Mouse (Mus musculus) CH12.LX (cell line): Measurements from ENCODE around the gene Inafm2. TPM values are rescaled to one million over a fixed set of nuclear protein-coding genes. Genes with fewer than 3 reads are reported as not detected.

Experiments used
- DNase-seq: peaks from one replicate; pipeline ENCODE4 v3.0.0-alpha.2; 2013; ENCODE audit errors: extremely low read depth
- H3K27ac ChIP-seq: 2 replicates; pipeline ENCODE4 v1.5.1; 2012; ENCODE audit warnings: low read depth, mild to moderate bottlenecking, control low read depth, moderate library complexity; ENCODE audit not compliant: insufficient read depth
- H3K27me3 ChIP-seq: replicated peaks from 2 replicates; pipeline ENCODE3; 2012; ENCODE audit warnings: inconsistent platforms
- H3K36me3 ChIP-seq, 2 experiments: replicated peaks in 1 of 2; 2 replicates each; pipeline versions ENCODE3 to v1.6.1; 2012; ENCODE audit warnings: inconsistent platforms in 1 of 2, low read length in 1 of 2, mild to moderate bottlenecking in 1 of 2, mixed read lengths in 1 of 2, moderate library complexity in 1 of 2; ENCODE audit not compliant: control insufficient read depth in 1 of 2, insufficient read depth in 1 of 2
- H3K4me1 ChIP-seq, 2 experiments: 2 replicates each; pipeline ENCODE4 v1.6.1; 2012; ENCODE audit warnings: inconsistent platforms in 1 of 2, moderate library complexity in 1 of 2; ENCODE audit not compliant: insufficient read depth in 2 of 2, control insufficient read depth in 1 of 2
- H3K4me2 ChIP-seq: 2 replicates; pipeline ENCODE4 v1.6.1; 2012; ENCODE audit warnings: low read depth, mild to moderate bottlenecking, control low read depth; ENCODE audit not compliant: poor library complexity, insufficient read depth, severe bottlenecking
- H3K4me3 ChIP-seq, 3 experiments: fragments of 150-350 bp in 1 of 3; sonication (generic) in 1 of 3; replicated peaks in 1 of 3; 2 replicates each; pipeline versions ENCODE3 to v1.5.1; 2011 to 2012; ENCODE audit warnings: low read depth in 2 of 3, low read length in 2 of 3, mild to moderate bottlenecking in 2 of 3, moderate library complexity in 2 of 3, control low read depth in 1 of 3, improper control_type of control experiment in 1 of 3, inconsistent platforms in 1 of 3, mixed read lengths in 1 of 3; ENCODE audit not compliant: poor library complexity in 1 of 3
- H3K79me2 ChIP-seq: replicated peaks from 2 replicates; pipeline ENCODE4 v1.6.1; 2012; ENCODE audit warnings: mild to moderate bottlenecking, moderate library complexity; ENCODE audit not compliant: control insufficient read depth, poor library complexity, insufficient read depth, severe bottlenecking; ENCODE audit errors: extremely low read depth
- H3K9ac ChIP-seq: 2 replicates; pipeline ENCODE4 v1.6.1; 2012; ENCODE audit warnings: low read depth, mild to moderate bottlenecking, control low read depth, moderate library complexity; ENCODE audit not compliant: insufficient read depth
- H3K9me3 ChIP-seq: replicated peaks from 2 replicates; pipeline ENCODE3; 2012; ENCODE audit warnings: low read length, inconsistent platforms, mixed read lengths
- BHLHE40 ChIP-seq: IDR thresholded peaks from 2 replicates; pipeline ENCODE4 v1.6.1; 2011; ENCODE audit warnings: mild to moderate bottlenecking, low read depth, low read length, improper control_type of control experiment
- CHD1 ChIP-seq: IDR thresholded peaks from 2 replicates; pipeline ENCODE4 v1.6.1; 2012; ENCODE audit warnings: low read depth, low read length, improper control_type of control experiment, inconsistent platforms
- E2F4 ChIP-seq: IDR thresholded peaks from 2 replicates; pipeline ENCODE4 v1.6.1; 2011; ENCODE audit warnings: low read depth, low read length, improper control_type of control experiment; ENCODE audit not compliant: insufficient replicate concordance
- ELF1 ChIP-seq: IDR thresholded peaks from 2 replicates; pipeline ENCODE4 v1.6.1; 2014; ENCODE audit warnings: low read depth, mild to moderate bottlenecking, inconsistent platforms, low read length, improper control_type of control experiment
- HCFC1 ChIP-seq: IDR thresholded peaks from 2 replicates; pipeline ENCODE4 v1.6.1; 2012; ENCODE audit warnings: low read depth, mild to moderate bottlenecking, inconsistent platforms, low read length, improper control_type of control experiment
- IRF4 ChIP-seq: IDR thresholded peaks from 2 replicates; pipeline ENCODE4 v1.6.1; 2014; ENCODE audit warnings: low read depth, mild to moderate bottlenecking, inconsistent platforms, low read length, improper control_type of control experiment
- MAX ChIP-seq: IDR thresholded peaks from 2 replicates; pipeline ENCODE4 v1.6.1; 2011; ENCODE audit warnings: low read length, improper control_type of control experiment
- MAZ ChIP-seq: IDR thresholded peaks from 2 replicates; pipeline ENCODE4 v1.6.1; 2012; ENCODE audit warnings: low read depth, mild to moderate bottlenecking, inconsistent platforms, low read length, improper control_type of control experiment, moderate library complexity
- MXI1 ChIP-seq: IDR thresholded peaks from 2 replicates; pipeline ENCODE4 v1.6.1; 2011; ENCODE audit warnings: mild to moderate bottlenecking, low read depth, low read length, improper control_type of control experiment
- PAX5 ChIP-seq: IDR thresholded peaks from 2 replicates; pipeline ENCODE4 v1.6.1; 2012; ENCODE audit warnings: low read length, inconsistent platforms, mixed read lengths
- POLR2A ChIP-seq: IDR thresholded peaks from 2 replicates; pipeline ENCODE4 v1.6.1; 2011; ENCODE audit warnings: low read depth, mild to moderate bottlenecking, improper control_type of control experiment, low read length
- POLR2AphosphoS2 ChIP-seq: IDR thresholded peaks from 2 replicates; pipeline ENCODE4 v1.6.1; 2011; ENCODE audit warnings: low read depth, low read length, improper control_type of control experiment
- RAD21 ChIP-seq: IDR thresholded peaks from 2 replicates; pipeline ENCODE4 v1.6.1; 2011; ENCODE audit warnings: low read depth, mild to moderate bottlenecking, low read length, improper control_type of control experiment, moderate library complexity
- RCOR1 ChIP-seq: conservative IDR thresholded peaks from 2 replicates; pipeline ENCODE4 v1.6.1; 2012; ENCODE audit warnings: low read depth, mild to moderate bottlenecking, inconsistent platforms, low read length, improper control_type of control experiment
- SIN3A ChIP-seq: IDR thresholded peaks from 2 replicates; pipeline ENCODE4 v1.6.1; 2012; ENCODE audit warnings: low read length, improper control_type of control experiment, inconsistent platforms
- TCF12 ChIP-seq: IDR thresholded peaks from 2 replicates; pipeline ENCODE4 v1.6.1; 2014; ENCODE audit warnings: low read depth, mild to moderate bottlenecking, inconsistent platforms, low read length, improper control_type of control experiment
- UBTF ChIP-seq: IDR thresholded peaks from 2 replicates; pipeline ENCODE4 v1.6.1; 2012; ENCODE audit warnings: low read depth, mild to moderate bottlenecking, inconsistent platforms, low read length, improper control_type of control experiment, moderate library complexity
- ZC3H11A ChIP-seq: IDR thresholded peaks from 2 replicates; pipeline ENCODE4 v1.6.1; 2012; ENCODE audit warnings: low read depth, mild to moderate bottlenecking, inconsistent platforms, low read length, improper control_type of control experiment
- ZMIZ1 ChIP-seq: IDR thresholded peaks from 2 replicates; pipeline ENCODE4 v1.6.1; 2012; ENCODE audit warnings: low read depth, mild to moderate bottlenecking, inconsistent platforms, low read length, improper control_type of control experiment
- ZNF384 ChIP-seq: IDR thresholded peaks from 2 replicates; pipeline ENCODE4 v1.6.1; 2012; ENCODE audit warnings: low read depth, low read length, improper control_type of control experiment, inconsistent platforms
- dilution Hi-C: fragments of 300-500 bp; cut with MboI; formaldehyde crosslinking; loops from 2 replicates; pipeline ENCODE4 v1.14.3; 2020; ENCODE audit warnings: low sequenced_read_pairs; ENCODE audit not compliant: extremely low pct_unique_long_range_greater_than_20kb, extremely low pct_ligation_motif_present
- in situ Hi-C: fragments of 300-500 bp; cut with MboI; formaldehyde crosslinking; loops from 3 replicates; pipeline ENCODE4 v1.14.3; 2019; ENCODE audit warnings: low sequenced_read_pairs, low pct_ligation_motif_present, low pct_unique_long_range_greater_than_20kb, mixed read lengths
- polyA plus RNA-seq: library from polyadenylated mRNA; unstranded; fragments of >175 nt; gene quantifications from 2 replicates; pipeline ENCODE4 v1.2.1, GENCODE M21; 2012; ENCODE audit warnings: low read depth; ENCODE audit not compliant: insufficient read length
- total RNA-seq, 2 experiments: library from RNA; depleted of rRNA; stranded (reverse); fragments of 300-350 nt in 1 of 2; fragments of >200 nt in 1 of 2; gene quantifications; 2 replicates each; pipeline ENCODE4 v1.2.3; 2012 to 2014

Inafm2 gene
- total RNA-seq (2012; rRNA removed), result 4.2 and 4.3 TPM in 2 replicates
- total RNA-seq (2014; rRNA removed), result 3.6 TPM in 2 replicates
- 2.6 and 2.7 TPM in 2 replicates for polyA plus RNA-seq

DNA sequence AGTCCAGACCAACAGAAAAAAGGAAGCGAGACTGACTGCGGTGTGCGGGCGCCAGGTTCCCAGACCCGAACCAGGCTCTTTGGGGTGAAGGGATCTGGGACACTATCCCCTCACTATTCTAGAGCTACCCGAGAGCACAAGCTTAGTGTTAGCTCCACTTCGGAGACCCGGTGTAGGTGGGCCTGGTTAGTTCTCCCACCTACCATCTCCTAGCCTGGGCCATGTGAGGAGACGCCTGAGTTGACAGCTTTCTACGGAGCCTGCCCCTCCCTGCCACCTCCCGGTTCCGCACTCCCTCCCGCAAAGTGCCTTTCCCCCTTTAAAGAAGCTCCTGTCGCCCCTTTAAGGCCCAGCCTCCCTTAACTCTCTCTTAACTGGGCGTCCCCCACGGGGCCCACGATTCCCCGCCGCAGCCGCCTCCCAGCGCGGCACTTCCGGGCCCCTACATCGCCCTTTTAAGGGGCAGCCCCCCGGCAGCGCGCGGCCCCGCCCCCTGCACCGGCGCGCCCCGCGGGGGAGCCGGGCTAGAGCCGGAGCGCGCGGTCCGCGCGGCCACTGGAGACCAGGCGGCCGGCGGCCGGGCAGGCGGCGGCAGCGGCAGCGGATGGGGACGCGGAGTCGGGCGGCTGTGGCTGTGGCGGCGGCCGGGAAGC is at the start of gene Inafm2:
Gene Inafm2 (plus strand): TSS at position 527 of the 653 bp plus-strand sequence.
- dilution Hi-C loops, result no loop called here
- Histone ChIP-seq H3K9ac (peak within 1 kb of the TSS; percentile 81), H3K4me2 (peak within 1 kb of the TSS; percentile 96)
- TF ChIP-seq ZNF384, result no peak
- no peak for TF ChIP-seq E2F4
- TF ChIP-seq HCFC1, result peak; percentile 69
- peak; percentile 37; the same call in 1 of the 2 replicates for TF ChIP-seq POLR2A
- TF ChIP-seq MXI1, result peak; percentile 74; the same call in 1 of the 2 replicates
- peak; percentile 88 for TF ChIP-seq ZC3H11A
- no peak for TF ChIP-seq PAX5
- peak; percentile 92 for TF ChIP-seq UBTF
- TF ChIP-seq ZMIZ1, result no peak
- TF ChIP-seq MAX, result peak; percentile 70
- no peak for TF ChIP-seq RCOR1
- TF ChIP-seq BHLHE40, result 0 out of 2 replicates have a peak, but pooled peaks have one; percentile 6
- peak; percentile 99 for TF ChIP-seq SIN3A
- peak; percentile 98 for TF ChIP-seq ELF1
- TF ChIP-seq RAD21, result no peak
- peak; percentile 35; the same call in 1 of the 2 replicates for TF ChIP-seq TCF12
- no peak for TF ChIP-seq POLR2AphosphoS2
- TF ChIP-seq MAZ, result peak; percentile 62; the same call in 1 of the 2 replicates
- TF ChIP-seq CHD1, result no peak
- TF ChIP-seq IRF4, result peak; percentile 57; the same call in 1 of the 2 replicates
- TF ChIP-seq, all 38 proteins: peak for 12
- in situ Hi-C loops, result loop anchor here (25.0 kb wide), 1 partner anchor 258 kb away; the partner anchor contains the start of gene Srp14
- Histone ChIP-seq H3K9me3 (no peaks in the 10 kb centered on the region), H3K27me3 (peaks cover 17% of the 10 kb centered on the region), H3K4me1 (peaks cover 2 to 45% of the 10 kb centered on the region in 2 experiments; a peak in 3 of 4 replicates), H3K4me3 (peak within 1 kb of the TSS; percentile 58 to 93 (median 74)), H3K36me3 (peaks cover 0 to 10% of the 10 kb centered on the region in 2 experiments), H3K27ac (no peak within 1 kb of the TSS), H3K79me2 (no peaks in the 10 kb centered on the region)
- DNase-seq, result peak; percentile 79
